Mouse (Mus musculus): ENCODE results near the gene Sinhcaf. TPM values are rescaled to one million over a fixed set of nuclear protein-coding genes. Genes with fewer than 3 reads are reported as not detected.
"Not testable (repeated sequence)": the region's sequence is repeated elsewhere in the genome, so short reads cannot be mapped to it uniquely, and the experiment has no call there.

Gene Sinhcaf
- polyA plus RNA-seq, 1 experiment from 2014 or later = 14.5 TPM

- Histone ChIP-seq H3K9me3 (replicated peaks) (no peaks in the 10 kb centered on the region), H3K4me1 (replicated peaks) (0 out of 2 replicates have a peak, but pooled peaks cover 6% of the 10 kb centered on the region), H3K27me3 (no peaks in the 10 kb centered on the region), H3K9ac (no peak overlapping the region), H3K27ac (replicated peaks) (no peak overlapping the region), H3K36me3 (replicated peaks) (peaks cover 12% of the 10 kb centered on the region), H3K4me2 (no peak overlapping the region), H3K4me3 (replicated peaks) (no peak overlapping the region)
- no peak for ATAC-seq (ENCODE audit: insufficient read depth)
- WGBS (ENCODE audit: insufficient replicate concordance) = 20% methylated on average over 3 of the region's 3 CpGs
Measured at GRCm38 (mm10) chr6:148916817-148917216, 29.4 kb downstream of the Sinhcaf start.

- Histone ChIP-seq H3K27ac (replicated peaks) (no peak overlapping the region), H3K27me3 (no peaks in the 10 kb centered on the region), H3K36me3 (replicated peaks) (no peaks in the 10 kb centered on the region), H3K4me3 (replicated peaks) (no peak overlapping the region), H3K9me3 (replicated peaks) (no peaks in the 10 kb centered on the region), H3K9ac (no peak overlapping the region), H3K4me2 (no peak overlapping the region), H3K4me1 (replicated peaks) (0 out of 2 replicates have a peak, but pooled peaks cover 6% of the 10 kb centered on the region)
- 9% methylated on average over 2 of the region's 2 CpGs for WGBS (ENCODE audit: insufficient replicate concordance)
- no peak for ATAC-seq (ENCODE audit: insufficient read depth)
Measured at GRCm38 (mm10) chr6:148913938-148914337, 32.3 kb downstream of the Sinhcaf start.

- not testable (repeated sequence) for H3K9me3 ChIP-seq (replicated peaks); H3K27ac ChIP-seq (replicated peaks); ATAC-seq (ENCODE audit: insufficient read depth); H3K27me3 ChIP-seq; H3K36me3 ChIP-seq (replicated peaks); H3K9ac ChIP-seq; H3K4me1 ChIP-seq (replicated peaks); H3K4me2 ChIP-seq; H3K4me3 ChIP-seq (replicated peaks)
- 50% methylated on average over 8 of the region's 8 CpGs for WGBS (ENCODE audit: insufficient replicate concordance)
Measured at GRCm38 (mm10) chr6:148911906-148912305, 34.4 kb downstream of the Sinhcaf start.

GRCm38 (mm10) chr6:148906958-148907357 lies 39.3 kb downstream of the Sinhcaf start:
- Histone ChIP-seq H3K4me2 (no peak overlapping the region), H3K4me1 (replicated peaks) (no peaks in the 10 kb centered on the region), H3K27me3 (no peaks in the 10 kb centered on the region), H3K9me3 (replicated peaks) (no peaks in the 10 kb centered on the region), H3K36me3 (replicated peaks) (no peaks in the 10 kb centered on the region), H3K27ac (replicated peaks) (no peak overlapping the region), H3K9ac (no peak overlapping the region), H3K4me3 (replicated peaks) (no peak overlapping the region)
- ATAC-seq (ENCODE audit: insufficient read depth) = no peak
- 48% methylated on average over 9 of the region's 9 CpGs for WGBS (ENCODE audit: insufficient replicate concordance)

- Histone ChIP-seq H3K27me3 (no peaks in the 10 kb centered on the region), H3K36me3 (replicated peaks) (no peaks in the 10 kb centered on the region), H3K27ac (replicated peaks) (no peak overlapping the region), H3K4me2 (no peak overlapping the region), H3K4me1 (replicated peaks) (no peaks in the 10 kb centered on the region), H3K9ac (no peak overlapping the region), H3K9me3 (replicated peaks) (no peaks in the 10 kb centered on the region), H3K4me3 (replicated peaks) (no peak overlapping the region)
- ATAC-seq (ENCODE audit: insufficient read depth) = no peak
- 38% methylated on average over 3 of the region's 3 CpGs for WGBS (ENCODE audit: insufficient replicate concordance)
Measured at GRCm38 (mm10) chr6:148902728-148903127, 43.5 kb downstream of the Sinhcaf start.

GRCm38 (mm10) chr6:148896507-148896851 lies 49.8 kb downstream of the Sinhcaf start:
- Histone ChIP-seq H3K4me1 (replicated peaks) (peaks cover 20% of the 10 kb centered on the region), H3K36me3 (replicated peaks) (no peaks in the 10 kb centered on the region), H3K4me2 (peak overlapping the region; percentile 94), H3K27me3 (no peaks in the 10 kb centered on the region), H3K27ac (replicated peaks) (peak overlapping the region; percentile 79), H3K9ac (peak overlapping the region; percentile 82), H3K9me3 (replicated peaks) (no peaks in the 10 kb centered on the region), H3K4me3 (replicated peaks) (peak overlapping the region; percentile 80)
- no peak; the same call in 1 of the 2 replicates for ATAC-seq (ENCODE audit: insufficient read depth)
- WGBS (ENCODE audit: insufficient replicate concordance) = 43% methylated on average over 6 of the region's 6 CpGs

- WGBS (ENCODE audit: insufficient replicate concordance) = under 1% methylated on average over 65 of the region's 65 CpGs
- Histone ChIP-seq H3K4me2 (peak within 1 kb of the TSS; percentile 94), H3K9me3 (replicated peaks) (no peaks in the 10 kb centered on the region), H3K4me3 (replicated peaks) (peak within 1 kb of the TSS; percentile 80), H3K36me3 (replicated peaks) (no peaks in the 10 kb centered on the region), H3K9ac (peak within 1 kb of the TSS; percentile 82), H3K4me1 (replicated peaks) (peaks cover 20% of the 10 kb centered on the region), H3K27ac (replicated peaks) (peak within 1 kb of the TSS; percentile 79), H3K27me3 (no peaks in the 10 kb centered on the region)
- peak; percentile 96 for ATAC-seq (ENCODE audit: insufficient read depth)
Measured at GRCm38 (mm10) chr6:148895773-148896506, 50.3 kb downstream of the Sinhcaf start, which contains the start of gene Caprin2. TSS of gene Caprin2 (minus strand) at chr6:148896237.

- Histone ChIP-seq H3K27me3 (no peaks in the 10 kb centered on the region), H3K27ac (replicated peaks) (peak overlapping the region; percentile 79), H3K4me1 (replicated peaks) (peaks cover 20% of the 10 kb centered on the region), H3K9ac (peak overlapping the region; percentile 82), H3K4me2 (peak overlapping the region; percentile 94), H3K36me3 (replicated peaks) (no peaks in the 10 kb centered on the region), H3K4me3 (replicated peaks) (peak overlapping the region; percentile 80), H3K9me3 (replicated peaks) (no peaks in the 10 kb centered on the region)
- ATAC-seq (ENCODE audit: insufficient read depth) = no peak
- 9% methylated on average over 18 of the region's 18 CpGs for WGBS (ENCODE audit: insufficient replicate concordance)
Measured at GRCm38 (mm10) chr6:148894888-148895772, 51.1 kb downstream of the Sinhcaf start.

GRCm38 (mm10) chr6:148873911-148874310 lies 72.4 kb downstream of the Sinhcaf start:
- Histone ChIP-seq H3K36me3 (replicated peaks) (no peaks in the 10 kb centered on the region), H3K4me3 (replicated peaks) (no peak overlapping the region), H3K9me3 (replicated peaks) (no peaks in the 10 kb centered on the region), H3K4me2 (no peak overlapping the region), H3K27ac (replicated peaks) (no peak overlapping the region), H3K27me3 (no peaks in the 10 kb centered on the region), H3K9ac (no peak overlapping the region), H3K4me1 (replicated peaks) (no peaks in the 10 kb centered on the region)
- ATAC-seq (ENCODE audit: insufficient read depth) = no peak
- WGBS (ENCODE audit: insufficient replicate concordance) = 81% methylated on average over 1 of the region's 1 CpGs
